Mouse (Mus musculus): ENCODE data around the gene Mtss1l.
"Not testable (repeated sequence)": the region's sequence is repeated elsewhere in the genome, so short reads cannot be mapped to it uniquely, and the experiment has no call there.

The Mtss1l gene

DNA sequence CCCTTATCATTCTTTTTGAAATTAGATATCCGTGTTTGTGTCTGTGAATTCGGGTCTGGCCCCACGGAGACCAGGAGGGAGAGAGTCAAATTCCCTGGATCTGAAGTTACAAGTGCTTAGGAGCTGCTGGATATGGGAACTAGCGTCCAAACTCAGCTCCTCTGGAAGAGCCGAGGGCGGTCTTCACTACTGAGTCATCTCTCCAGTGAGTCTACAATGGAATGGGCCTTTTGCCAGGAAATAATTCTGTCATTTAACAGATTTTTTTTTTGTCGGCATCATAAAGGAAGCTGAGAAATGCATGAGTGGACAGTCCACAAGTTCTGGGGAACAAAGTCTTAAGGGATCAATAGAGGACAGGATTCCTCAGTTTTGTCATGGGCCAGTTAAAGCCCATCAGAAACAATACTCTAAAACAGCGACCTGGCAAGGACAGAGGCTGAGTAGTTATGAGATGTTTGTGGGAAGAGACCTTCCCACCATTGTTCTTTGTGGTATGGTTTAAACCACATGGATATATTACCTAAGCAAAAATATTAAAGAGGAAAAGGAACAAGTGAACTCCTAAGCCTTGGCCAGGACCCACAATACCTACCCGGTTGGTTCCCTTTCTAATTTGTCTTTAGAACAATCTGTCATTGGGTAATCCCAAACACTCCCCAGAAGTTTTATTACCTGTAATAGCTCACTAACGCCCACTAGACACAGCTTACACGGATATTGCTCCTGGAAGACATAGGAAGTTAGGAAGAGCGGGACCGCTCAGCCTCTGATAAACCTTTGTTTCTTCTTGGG is 58.8 kb downstream of the Mtss1l start:
- CTCF ChIA-PET, result no interaction called here

DNA sequence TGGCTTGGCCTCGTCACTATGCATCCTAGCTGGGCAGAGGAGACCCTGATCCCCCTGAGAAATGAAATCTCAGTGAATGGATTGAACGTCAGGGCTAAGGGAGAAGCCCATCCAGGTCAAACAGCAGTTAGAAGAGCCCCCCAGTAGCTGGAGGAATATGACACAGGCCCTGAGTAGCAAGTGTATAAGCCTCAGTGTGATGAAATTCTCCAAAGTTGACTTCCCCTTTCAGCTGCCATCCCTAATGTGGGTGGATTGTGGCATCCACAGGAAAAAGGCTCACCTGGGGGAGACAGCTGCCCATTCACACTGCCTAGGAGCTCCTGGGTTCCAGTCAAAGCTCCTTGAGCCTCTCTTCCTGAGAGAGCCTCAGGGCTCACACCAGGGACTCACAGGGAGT is 64.1 kb downstream of the Mtss1l start:
- CTCF ChIA-PET, result no interaction called here

GRCm38 (mm10) chr8:110786501-110786900 is 65.2 kb downstream of the Mtss1l start:
- CTCF ChIA-PET, result not testable (repeated sequence)

GRCm38 (mm10) chr8:110786934-110787333 is 65.7 kb downstream of the Mtss1l start:
- CTCF ChIA-PET, result no interaction called here

- CTCF ChIA-PET, result no interaction called here
Observed at GRCm38 (mm10) chr8:110787411-110787954, 66.2 kb downstream of the Mtss1l start.

DNA sequence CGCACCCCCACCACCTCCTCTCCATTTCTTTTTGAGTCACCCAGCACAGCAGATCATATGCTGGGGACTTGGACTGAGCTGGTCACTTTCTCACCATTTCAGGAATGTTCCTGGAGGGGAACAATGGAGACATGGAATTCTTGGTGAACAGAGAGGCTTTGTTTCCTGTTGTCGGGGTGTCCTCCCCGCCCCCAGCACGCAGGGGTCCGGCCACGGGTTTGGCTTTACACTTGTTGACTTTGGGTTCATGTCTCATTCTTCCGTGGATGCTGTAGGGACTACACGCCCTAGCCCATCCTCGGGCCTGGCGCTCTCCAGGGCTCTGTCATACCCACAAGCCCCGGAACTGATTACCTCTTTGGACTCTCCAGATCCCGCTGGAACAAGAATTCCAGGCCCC is 67.7 kb downstream of the Mtss1l start:
- CTCF ChIA-PET, result no interaction called here

GRCm38 (mm10) chr8:110789571-110789970 is 68.3 kb downstream of the Mtss1l start:
- CTCF ChIA-PET, result no interaction called here

GRCm38 (mm10) chr8:110790270-110790669 is 69.0 kb downstream of the Mtss1l start:
- CTCF ChIA-PET, result no interaction called here

All from spleen, embryonic (tissue).